Mouse (Mus musculus): ENCODE results near the gene Cab39l. TPM values are rescaled to one million over a fixed set of nuclear protein-coding genes. Genes with fewer than 3 reads are reported as not detected.

Cab39l gene
- polyA plus RNA-seq, 1 experiment from 2014 or later: 25.2 TPM

DNA sequence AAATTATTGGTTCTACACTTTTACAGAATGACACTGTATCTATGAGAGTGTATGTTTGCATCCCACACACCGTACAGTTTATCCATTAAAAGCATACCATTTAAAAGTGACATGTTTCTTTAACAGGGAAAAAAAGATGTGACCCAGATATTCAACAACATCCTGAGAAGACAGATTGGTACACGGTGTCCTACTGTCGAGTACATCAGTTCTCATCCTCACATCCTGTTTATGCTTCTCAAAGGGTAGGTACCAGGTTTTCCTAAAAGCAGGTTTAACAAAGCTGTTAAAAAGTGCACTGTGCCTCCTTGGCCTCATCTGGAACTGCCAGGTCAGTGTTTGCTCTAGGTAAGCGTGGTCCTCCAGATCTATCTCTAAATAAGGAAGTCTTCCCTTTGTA, 65.4 kb downstream of the Cab39l start:
- Histone ChIP-seq H3K9ac (no peak overlapping the region), H3K4me1 (peaks cover 3% of the 10 kb centered on the region; the same call in 1 of the 2 replicates), H3K36me3 (peaks cover 29% of the 10 kb centered on the region), H3K4me3 (no peak overlapping the region), H3K27ac (replicated peaks) (no peak overlapping the region), H3K4me2 (no peak overlapping the region), H3K27me3 (replicated peaks) (no peaks in the 10 kb centered on the region), H3K9me3 (no peaks in the 10 kb centered on the region)
- 83% methylated on average over 4 of the region's 4 CpGs for WGBS
- no peak for ATAC-seq (ENCODE audit: extremely low read depth, insufficient number of reproducible peaks, low FRiP score, low TSS enrichment)

DNA sequence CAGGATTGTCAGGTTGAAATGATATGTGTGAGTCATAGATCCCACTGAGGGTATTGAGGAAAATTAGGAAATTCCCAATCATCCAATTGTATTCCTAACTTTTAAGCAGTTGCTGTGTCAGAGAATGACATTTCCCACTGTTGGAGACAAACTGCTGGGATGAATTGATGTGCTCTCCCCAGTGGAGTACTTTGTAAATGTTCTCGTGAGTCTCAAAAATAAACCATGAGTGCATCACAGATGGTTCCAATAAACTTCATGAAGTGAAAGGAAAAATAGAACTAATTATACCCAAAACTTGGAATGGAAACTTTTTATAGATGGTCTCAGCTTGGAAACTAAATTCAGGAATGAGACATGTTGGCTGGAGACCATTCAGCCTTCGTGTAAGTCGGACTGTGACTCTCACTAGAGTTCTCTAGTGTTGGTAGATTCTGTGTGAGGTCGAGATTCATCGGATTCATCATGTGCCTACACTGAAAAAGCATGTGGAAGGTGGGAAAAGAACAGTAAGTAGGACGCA, 73.2 kb downstream of the Cab39l start:
- 81% methylated on average over 6 of the region's 6 CpGs for WGBS
- Histone ChIP-seq H3K36me3 (peaks cover 6% of the 10 kb centered on the region; the same call in 1 of the 2 replicates), H3K27me3 (replicated peaks) (no peaks in the 10 kb centered on the region), H3K9ac (no peak overlapping the region), H3K4me1 (peaks cover 3% of the 10 kb centered on the region; the same call in 1 of the 2 replicates), H3K4me3 (no peak overlapping the region), H3K4me2 (no peak overlapping the region), H3K27ac (replicated peaks) (no peak overlapping the region), H3K9me3 (no peaks in the 10 kb centered on the region)
- ATAC-seq (ENCODE audit: extremely low read depth, insufficient number of reproducible peaks, low FRiP score, low TSS enrichment): no peak

GRCm38 (mm10) chr14:59525843-59526242, 85.1 kb downstream of the Cab39l start:
- ATAC-seq (ENCODE audit: extremely low read depth, insufficient number of reproducible peaks, low FRiP score, low TSS enrichment): no peak

DNA sequence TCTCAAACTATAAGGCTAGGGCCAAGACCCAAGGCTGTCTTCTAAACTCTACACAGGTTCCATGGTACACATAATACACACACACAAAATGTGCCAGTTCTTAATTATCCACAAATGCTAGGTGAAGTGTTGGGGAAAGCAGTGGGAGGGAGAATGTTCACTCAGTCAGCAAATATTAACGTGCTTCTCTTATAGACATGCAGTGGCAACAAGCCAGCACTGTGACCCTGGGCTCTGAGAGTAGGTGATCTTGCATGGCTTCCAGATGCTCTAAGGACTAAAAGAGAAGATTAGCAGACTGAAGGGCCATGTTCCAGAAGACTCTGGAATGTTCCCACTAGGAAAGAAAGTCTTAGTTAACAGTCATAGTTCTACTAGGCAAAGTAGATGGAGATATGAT, 90.0 kb downstream of the Cab39l start:
- H3K27ac ChIP-seq (replicated peaks): no peak overlapping the region
- no peak for ATAC-seq (ENCODE audit: extremely low read depth, insufficient number of reproducible peaks, low FRiP score, low TSS enrichment)
- H3K36me3 ChIP-seq: no peaks in the 10 kb centered on the region; the same call in 1 of the 2 replicates
- 71% methylated on average over 1 of the region's 1 CpGs for WGBS
- no peak overlapping the region for H3K4me2 ChIP-seq
- H3K4me3 ChIP-seq: no peak overlapping the region
- H3K4me1 ChIP-seq: peaks cover 4% of the 10 kb centered on the region; the same call in 1 of the 2 replicates
- no peak overlapping the region for H3K9ac ChIP-seq
- no peaks in the 10 kb centered on the region for H3K9me3 ChIP-seq
- H3K27me3 ChIP-seq (replicated peaks): no peaks in the 10 kb centered on the region

More at GRCm38 (mm10) chr14:59525843-59526242, 85.1 kb downstream of the Cab39l start:
- Histone ChIP-seq H3K4me3 (no peak overlapping the region), H3K4me1 (peaks cover 3% of the 10 kb centered on the region; the same call in 1 of the 2 replicates), H3K9ac (no peak overlapping the region), H3K36me3 (no peaks in the 10 kb centered on the region; the same call in 1 of the 2 replicates), H3K4me2 (no peak overlapping the region), H3K27ac (replicated peaks) (no peak overlapping the region), H3K27me3 (replicated peaks) (no peaks in the 10 kb centered on the region), H3K9me3 (no peaks in the 10 kb centered on the region)
- WGBS: 73% methylated on average over 5 of the region's 5 CpGs

DNA sequence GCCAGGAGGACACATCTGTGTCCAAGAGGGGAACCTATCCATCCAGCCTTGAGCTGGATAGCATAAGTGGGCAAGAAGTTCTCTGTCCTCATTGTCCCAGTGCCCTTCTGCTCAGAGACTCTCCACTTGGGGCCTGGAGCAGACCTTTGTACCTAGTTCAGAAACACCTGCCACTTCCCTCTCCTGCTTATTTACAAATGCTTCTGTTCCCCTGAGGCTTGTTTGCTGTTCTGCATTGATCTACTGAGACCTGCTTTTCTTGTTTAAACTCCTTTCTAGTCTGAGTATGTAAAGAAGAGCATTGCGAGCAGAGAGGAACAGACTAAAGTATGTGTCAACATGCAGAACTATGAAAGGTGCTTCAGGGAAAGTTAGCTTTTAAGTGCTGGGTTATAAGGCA, 92.2 kb downstream of the Cab39l start:
- no peak overlapping the region for H3K4me2 ChIP-seq
- peaks cover 4% of the 10 kb centered on the region; the same call in 1 of the 2 replicates for H3K4me1 ChIP-seq
- no peaks in the 10 kb centered on the region for H3K9me3 ChIP-seq
- no peak overlapping the region for H3K9ac ChIP-seq
- no peaks in the 10 kb centered on the region for H3K36me3 ChIP-seq
- H3K27me3 ChIP-seq (replicated peaks): no peaks in the 10 kb centered on the region
- no peak for ATAC-seq (ENCODE audit: extremely low read depth, insufficient number of reproducible peaks, low FRiP score, low TSS enrichment)
- no peak overlapping the region for H3K4me3 ChIP-seq
- WGBS: 71% methylated on average over 1 of the region's 1 CpGs
- no peak overlapping the region for H3K27ac ChIP-seq (replicated peaks)

GRCm38 (mm10) chr14:59533908-59534307, 93.1 kb downstream of the Cab39l start:
- no peak for ATAC-seq (ENCODE audit: extremely low read depth, insufficient number of reproducible peaks, low FRiP score, low TSS enrichment)
- peaks cover 4% of the 10 kb centered on the region; the same call in 1 of the 2 replicates for H3K4me1 ChIP-seq
- no peak overlapping the region for H3K9ac ChIP-seq
- H3K4me3 ChIP-seq: no peak overlapping the region
- H3K27ac ChIP-seq (replicated peaks): no peak overlapping the region
- no peak overlapping the region for H3K4me2 ChIP-seq
- H3K27me3 ChIP-seq (replicated peaks): no peaks in the 10 kb centered on the region
- H3K9me3 ChIP-seq: no peaks in the 10 kb centered on the region
- peaks cover under 1% of the 10 kb centered on the region; the same call in 1 of the 2 replicates for H3K36me3 ChIP-seq

DNA sequence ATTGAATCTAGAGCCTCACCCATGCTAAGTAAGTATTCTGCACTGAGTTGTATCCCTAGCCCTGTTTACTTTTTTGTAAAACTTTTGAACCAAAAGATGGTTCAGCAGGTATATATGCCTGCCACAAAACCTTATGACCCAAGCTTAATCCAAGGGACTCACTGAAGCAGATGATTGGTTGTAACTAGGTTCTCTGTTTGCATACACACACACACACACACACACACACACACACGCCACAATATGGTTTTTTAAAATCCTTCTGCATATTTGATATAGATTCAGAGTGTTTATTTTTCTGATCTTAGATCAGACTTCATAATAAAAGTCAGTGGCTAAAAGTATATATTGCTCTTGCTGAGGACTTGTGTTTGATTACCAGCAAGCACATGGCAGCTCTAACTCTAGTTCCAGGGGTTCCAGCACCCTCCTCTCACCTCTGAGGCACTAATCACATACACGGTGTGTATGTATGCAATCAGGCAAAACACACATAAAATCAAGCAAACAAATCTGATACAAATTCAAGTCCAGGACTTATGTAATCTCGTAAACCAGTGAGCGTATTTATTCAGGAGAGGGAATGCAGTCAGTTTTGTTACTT, 97.2 kb downstream of the Cab39l start:
- H3K9ac ChIP-seq: no peak overlapping the region
- WGBS: 86% methylated on average over 4 of the region's 4 CpGs
- H3K36me3 ChIP-seq: peaks cover 16% of the 10 kb centered on the region
- no peaks in the 10 kb centered on the region for H3K27me3 ChIP-seq (replicated peaks)
- H3K4me3 ChIP-seq: no peak overlapping the region
- no peaks in the 10 kb centered on the region for H3K9me3 ChIP-seq
- no peak for ATAC-seq (ENCODE audit: extremely low read depth, insufficient number of reproducible peaks, low FRiP score, low TSS enrichment)
- H3K4me1 ChIP-seq: no peaks in the 10 kb centered on the region
- no peak overlapping the region for H3K4me2 ChIP-seq
- no peak overlapping the region for H3K27ac ChIP-seq (replicated peaks)

GRCm38 (mm10) chr14:59540230-59540629, 99.5 kb downstream of the Cab39l start:
- WGBS: 84% methylated on average over 2 of the region's 2 CpGs

GRCm38 (mm10) chr14:59540761-59541160, 100.0 kb downstream of the Cab39l start:
- Histone ChIP-seq H3K4me3 (no peak overlapping the region), H3K36me3 (peaks cover 16% of the 10 kb centered on the region), H3K4me1 (no peaks in the 10 kb centered on the region), H3K27me3 (replicated peaks) (no peaks in the 10 kb centered on the region), H3K27ac (replicated peaks) (no peak overlapping the region), H3K9ac (no peak overlapping the region), H3K4me2 (no peak overlapping the region), H3K9me3 (no peaks in the 10 kb centered on the region)
- WGBS: 75% methylated on average over 6 of the region's 6 CpGs
- no peak for ATAC-seq (ENCODE audit: extremely low read depth, insufficient number of reproducible peaks, low FRiP score, low TSS enrichment)

More at GRCm38 (mm10) chr14:59540230-59540629, 99.5 kb downstream of the Cab39l start:
- Histone ChIP-seq H3K9me3 (no peaks in the 10 kb centered on the region), H3K27me3 (replicated peaks) (no peaks in the 10 kb centered on the region), H3K27ac (replicated peaks) (no peak overlapping the region), H3K9ac (no peak overlapping the region), H3K4me2 (no peak overlapping the region), H3K4me3 (no peak overlapping the region), H3K36me3 (peaks cover 16% of the 10 kb centered on the region), H3K4me1 (no peaks in the 10 kb centered on the region)
- no peak for ATAC-seq (ENCODE audit: extremely low read depth, insufficient number of reproducible peaks, low FRiP score, low TSS enrichment)

DNA sequence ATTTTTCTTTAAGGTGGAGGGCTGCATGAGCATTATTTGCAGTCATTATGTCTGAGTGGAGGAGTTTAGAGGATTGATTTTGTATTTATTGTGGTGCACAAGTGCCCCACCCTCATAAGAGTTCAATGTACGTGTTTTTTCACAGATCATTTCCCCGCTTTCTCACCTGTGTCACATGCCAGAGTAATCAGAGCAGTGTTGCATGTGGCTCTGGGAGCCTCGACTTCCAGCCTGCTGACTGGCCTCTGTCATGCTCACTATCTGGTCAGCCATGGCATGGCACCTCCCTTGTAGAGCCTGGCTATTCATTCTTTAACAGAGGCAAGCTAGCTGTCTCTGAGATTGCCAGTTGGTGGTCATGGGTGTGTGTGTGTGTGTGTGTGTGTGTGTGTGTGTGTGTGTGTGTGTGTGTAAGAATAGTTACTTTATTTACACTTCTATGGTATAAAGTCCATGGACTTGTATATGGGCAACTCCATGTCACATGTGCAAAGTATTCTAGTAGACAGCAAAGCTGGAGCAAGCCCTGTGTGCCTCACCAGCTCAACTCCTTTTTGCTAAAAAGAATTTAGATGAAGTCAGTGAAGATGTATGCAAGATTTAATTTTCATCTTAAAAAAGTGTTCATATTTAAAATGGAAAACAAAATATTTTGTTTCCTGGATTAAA, 102.5 kb downstream of the Cab39l start:
- WGBS: 70% methylated on average over 3 of the region's 3 CpGs

DNA sequence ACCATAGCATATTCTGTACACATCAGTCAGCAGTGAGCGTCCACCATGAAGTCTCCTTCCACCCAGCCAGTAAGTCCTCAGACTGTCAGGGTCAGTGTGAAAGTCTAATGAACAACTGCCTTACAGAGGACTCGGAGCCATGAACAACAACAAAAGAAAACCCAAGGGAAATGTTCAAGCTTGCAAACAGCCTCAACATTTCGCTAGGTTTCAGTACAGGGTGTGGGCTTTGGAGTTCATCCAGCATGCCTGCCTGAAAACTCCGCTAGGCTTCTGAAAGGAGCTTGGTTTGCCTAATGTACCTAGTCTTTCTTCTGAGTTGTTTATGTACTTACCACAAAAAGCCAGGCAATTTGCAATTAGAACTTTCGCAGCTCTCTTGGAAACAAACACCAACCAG, 103.2 kb downstream of the Cab39l start:
- Histone ChIP-seq H3K36me3 (peaks cover 15% of the 10 kb centered on the region), H3K9ac (no peak overlapping the region), H3K9me3 (no peaks in the 10 kb centered on the region), H3K27ac (replicated peaks) (no peak overlapping the region), H3K4me1 (no peaks in the 10 kb centered on the region), H3K4me3 (no peak overlapping the region), H3K27me3 (replicated peaks) (no peaks in the 10 kb centered on the region), H3K4me2 (no peak overlapping the region)
- no peak for ATAC-seq (ENCODE audit: extremely low read depth, insufficient number of reproducible peaks, low FRiP score, low TSS enrichment)
- 68% methylated on average over 5 of the region's 5 CpGs for WGBS

More for the DNA sequence above, 102.5 kb downstream of the Cab39l start:
- H3K36me3 ChIP-seq: peaks cover 16% of the 10 kb centered on the region
- H3K27ac ChIP-seq (replicated peaks): no peak overlapping the region
- no peaks in the 10 kb centered on the region for H3K27me3 ChIP-seq (replicated peaks)
- no peaks in the 10 kb centered on the region for H3K4me1 ChIP-seq
- no peak for ATAC-seq (ENCODE audit: extremely low read depth, insufficient number of reproducible peaks, low FRiP score, low TSS enrichment)
- H3K9ac ChIP-seq: no peak overlapping the region
- H3K9me3 ChIP-seq: no peaks in the 10 kb centered on the region
- H3K4me3 ChIP-seq: no peak overlapping the region
- no peak overlapping the region for H3K4me2 ChIP-seq

Data from heart, embryonic 13.5 days (tissue).